Mouse (Mus musculus) heart, adult 2 months (tissue): ENCODE results near the gene Reep3.
A peak's percentile ranks its signal among the peaks of the same experiment; 100 is the strongest.

Source experiments
- CTCF ChIP-seq: fragments of 200-600 bp; IDR thresholded peaks from 2 replicates; pipeline ENCODE4 v1.8.1; 2022; ENCODE audit warnings: antibody characterized with exemption, mild to moderate bottlenecking, moderate library complexity
- EP300 ChIP-seq: fragments of 200-500 bp; IDR thresholded peaks from 2 replicates; pipeline ENCODE4 v1.6.1; 2011; ENCODE audit warnings: low read depth, low read length, control low read depth; ENCODE audit not compliant: insufficient read depth
- POLR2A ChIP-seq: fragments of 200-500 bp; IDR thresholded peaks from 2 replicates; pipeline ENCODE4 v1.6.1; 2011; ENCODE audit warnings: mild to moderate bottlenecking, low read depth, low read length, control low read depth; ENCODE audit not compliant: insufficient read depth

DNA sequence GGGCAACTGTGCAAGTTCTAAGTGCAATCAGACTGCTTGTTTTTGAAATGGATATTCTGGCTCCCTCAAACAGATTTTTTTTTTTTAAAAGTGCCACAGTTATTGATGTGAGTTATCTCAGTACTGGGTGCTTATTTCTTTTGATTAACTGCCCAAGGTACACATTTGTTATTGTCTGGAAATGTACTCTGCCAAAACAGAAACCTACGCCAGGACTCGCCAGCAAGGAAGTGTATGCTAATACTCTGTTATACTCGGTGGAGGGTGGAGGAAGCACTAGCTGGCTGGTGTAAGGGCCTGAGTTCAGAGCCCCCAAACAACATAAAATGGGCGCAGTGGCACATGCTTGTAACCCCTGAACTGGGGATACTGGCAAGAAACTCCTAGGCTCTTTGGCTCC, 34.9 kb downstream of the Reep3 start:
- TF ChIP-seq EP300 (no peak), CTCF (peak; percentile 33), POLR2A (no peak)
